Mouse (Mus musculus): ENCODE measurements around the gene Tmem120a. TPM values are rescaled to one million over a fixed set of nuclear protein-coding genes. Genes with fewer than 3 reads are reported as not detected.

The Tmem120a gene
- polyA plus RNA-seq, 1 experiment from 2014 or later: 46.1 TPM

- no peak for ATAC-seq (replicated peaks; ENCODE audit: low FRiP score)
- H3K4me1 ChIP-seq (replicated peaks; ENCODE audit: control insufficient read depth, insufficient read depth, low read length): no peaks in the 10 kb centered on the region
- 70% methylated on average over 3 of the region's 3 CpGs for WGBS
Measured at GRCm38 (mm10) chr5:135764971-135765370, 20.7 kb upstream of the Tmem120a start.

GRCm38 (mm10) chr5:135763526-135763925 lies 19.3 kb upstream of the Tmem120a start:
- Histone ChIP-seq H3K4me2 (ENCODE audit: low read depth, low read length, severe bottlenecking) (no peak overlapping the region), H3K4me1 (replicated peaks; ENCODE audit: control insufficient read depth, insufficient read depth, low read length) (no peaks in the 10 kb centered on the region), H3K27me3 (ENCODE audit: control insufficient read depth, insufficient read depth, low read length) (no peaks in the 10 kb centered on the region), H3K36me3 (ENCODE audit: control insufficient read depth, insufficient read depth, low read length) (no peaks in the 10 kb centered on the region), H3K27ac (ENCODE audit: low read depth, low read length) (no peak overlapping the region), H3K4me3 (ENCODE audit: low read depth, low read length) (no peak overlapping the region), H3K9ac (ENCODE audit: low read length) (no peak overlapping the region), H3K9me3 (ENCODE audit: control insufficient read depth, low read length) (no peaks in the 10 kb centered on the region)
- DNase-seq (ENCODE audit: low spot score) (peak; percentile 85), ATAC-seq (replicated peaks; ENCODE audit: low FRiP score) (no peak)
- 3% methylated on average over 7 of the region's 7 CpGs for WGBS

More at GRCm38 (mm10) chr5:135764971-135765370, 20.7 kb upstream of the Tmem120a start:
- H3K9me3 ChIP-seq (ENCODE audit: control insufficient read depth, low read length): no peaks in the 10 kb centered on the region
- H3K4me2 ChIP-seq (ENCODE audit: low read depth, low read length, severe bottlenecking): no peak overlapping the region
- no peak overlapping the region for H3K27ac ChIP-seq (ENCODE audit: low read depth, low read length)
- no peak overlapping the region for H3K4me3 ChIP-seq (ENCODE audit: low read depth, low read length)
- no peaks in the 10 kb centered on the region for H3K36me3 ChIP-seq (ENCODE audit: control insufficient read depth, insufficient read depth, low read length)
- no peaks in the 10 kb centered on the region for H3K27me3 ChIP-seq (ENCODE audit: control insufficient read depth, insufficient read depth, low read length)
- no peak overlapping the region for H3K9ac ChIP-seq (ENCODE audit: low read length)
- DNase-seq (ENCODE audit: low spot score): no peak

- no peak for DNase-seq (ENCODE audit: low spot score)
- ATAC-seq (replicated peaks; ENCODE audit: low FRiP score): no peak
- H3K4me1 ChIP-seq (replicated peaks; ENCODE audit: control insufficient read depth, insufficient read depth, low read length): no peaks in the 10 kb centered on the region
- no peak overlapping the region for H3K9ac ChIP-seq (ENCODE audit: low read length)
- no peaks in the 10 kb centered on the region for H3K27me3 ChIP-seq (ENCODE audit: control insufficient read depth, insufficient read depth, low read length)
- no peaks in the 10 kb centered on the region for H3K9me3 ChIP-seq (ENCODE audit: control insufficient read depth, low read length)
- H3K4me2 ChIP-seq (ENCODE audit: low read depth, low read length, severe bottlenecking): no peak overlapping the region
- WGBS: 85% methylated on average over 3 of the region's 3 CpGs
- H3K36me3 ChIP-seq (ENCODE audit: control insufficient read depth, insufficient read depth, low read length): no peaks in the 10 kb centered on the region
- H3K27ac ChIP-seq (ENCODE audit: low read depth, low read length): no peak overlapping the region
- no peak overlapping the region for H3K4me3 ChIP-seq (ENCODE audit: low read depth, low read length)
Measured at GRCm38 (mm10) chr5:135761881-135762280, 17.6 kb upstream of the Tmem120a start.

GRCm38 (mm10) chr5:135751595-135751994 lies 7.3 kb upstream of the Tmem120a start:
- Histone ChIP-seq H3K4me3 (ENCODE audit: low read depth, low read length) (no peak overlapping the region), H3K27me3 (ENCODE audit: control insufficient read depth, insufficient read depth, low read length) (no peaks in the 10 kb centered on the region), H3K27ac (ENCODE audit: low read depth, low read length) (no peak overlapping the region), H3K9me3 (ENCODE audit: control insufficient read depth, low read length) (no peaks in the 10 kb centered on the region; the same call in 1 of the 2 replicates), H3K36me3 (ENCODE audit: control insufficient read depth, insufficient read depth, low read length) (no peaks in the 10 kb centered on the region), H3K9ac (ENCODE audit: low read length) (no peak overlapping the region), H3K4me2 (ENCODE audit: low read depth, low read length, severe bottlenecking) (no peak overlapping the region), H3K4me1 (replicated peaks; ENCODE audit: control insufficient read depth, insufficient read depth, low read length) (no peaks in the 10 kb centered on the region)
- 79% methylated on average over 2 of the region's 2 CpGs for WGBS
- no peak for DNase-seq (ENCODE audit: low spot score)
- ATAC-seq (replicated peaks; ENCODE audit: low FRiP score): no peak

- Histone ChIP-seq H3K27ac (ENCODE audit: low read depth, low read length) (no peak overlapping the region), H3K9ac (ENCODE audit: low read length) (no peak overlapping the region), H3K4me3 (ENCODE audit: low read depth, low read length) (no peak overlapping the region), H3K4me2 (ENCODE audit: low read depth, low read length, severe bottlenecking) (no peak overlapping the region), H3K9me3 (ENCODE audit: control insufficient read depth, low read length) (no peaks in the 10 kb centered on the region; the same call in 1 of the 2 replicates), H3K27me3 (ENCODE audit: control insufficient read depth, insufficient read depth, low read length) (no peaks in the 10 kb centered on the region), H3K4me1 (replicated peaks; ENCODE audit: control insufficient read depth, insufficient read depth, low read length) (no peaks in the 10 kb centered on the region), H3K36me3 (ENCODE audit: control insufficient read depth, insufficient read depth, low read length) (no peaks in the 10 kb centered on the region)
- DNase-seq (ENCODE audit: low spot score) (no peak), ATAC-seq (replicated peaks; ENCODE audit: low FRiP score) (no peak)
- WGBS: 92% methylated on average over 1 of the region's 1 CpGs
Measured at GRCm38 (mm10) chr5:135751041-135751440, 6.8 kb upstream of the Tmem120a start.

GRCm38 (mm10) chr5:135744742-135745141 lies 494 bp upstream of the Tmem120a start:
- no peak overlapping the region for H3K27ac ChIP-seq (ENCODE audit: low read depth, low read length)

GRCm38 (mm10) chr5:135742941-135743740 lies 1.1 kb downstream of the Tmem120a start:
- H3K9me3 ChIP-seq (ENCODE audit: control insufficient read depth, low read length): no peaks in the 10 kb centered on the region; the same call in 1 of the 2 replicates

More at GRCm38 (mm10) chr5:135744742-135745141, 494 bp upstream of the Tmem120a start:
- peak overlapping the region; percentile 87; the same call in 1 of the 2 replicates for H3K4me3 ChIP-seq (ENCODE audit: low read depth, low read length)
- H3K9me3 ChIP-seq (ENCODE audit: control insufficient read depth, low read length): no peaks in the 10 kb centered on the region; the same call in 1 of the 2 replicates
- no peaks in the 10 kb centered on the region; the same call in 1 of the 2 replicates for H3K36me3 ChIP-seq (ENCODE audit: control insufficient read depth, insufficient read depth, low read length)
- H3K27me3 ChIP-seq (ENCODE audit: control insufficient read depth, insufficient read depth, low read length): no peaks in the 10 kb centered on the region
- no peaks in the 10 kb centered on the region for H3K4me1 ChIP-seq (replicated peaks; ENCODE audit: control insufficient read depth, insufficient read depth, low read length)
- ATAC-seq (replicated peaks; ENCODE audit: low FRiP score) (no peak), DNase-seq (ENCODE audit: low spot score) (no peak)
- H3K4me2 ChIP-seq (ENCODE audit: low read depth, low read length, severe bottlenecking): peak overlapping the region; percentile 65
- H3K9ac ChIP-seq (ENCODE audit: low read length): peak overlapping the region; percentile 44
- 24% methylated on average over 12 of the region's 12 CpGs for WGBS

GRCm38 (mm10) chr5:135742156-135742555 lies 2.1 kb downstream of the Tmem120a start:
- ATAC-seq (replicated peaks; ENCODE audit: low FRiP score) (no peak), DNase-seq (ENCODE audit: low spot score) (peak; percentile 67)
- H3K4me2 ChIP-seq (ENCODE audit: low read depth, low read length, severe bottlenecking): no peak overlapping the region
- no peaks in the 10 kb centered on the region for H3K27me3 ChIP-seq (ENCODE audit: control insufficient read depth, insufficient read depth, low read length)
- H3K9ac ChIP-seq (ENCODE audit: low read length): no peak overlapping the region
- WGBS: 61% methylated on average over 10 of the region's 10 CpGs
- H3K27ac ChIP-seq (ENCODE audit: low read depth, low read length): no peak overlapping the region
- H3K36me3 ChIP-seq (ENCODE audit: control insufficient read depth, insufficient read depth, low read length): no peaks in the 10 kb centered on the region; the same call in 1 of the 2 replicates
- H3K4me1 ChIP-seq (replicated peaks; ENCODE audit: control insufficient read depth, insufficient read depth, low read length): no peaks in the 10 kb centered on the region
- H3K9me3 ChIP-seq (ENCODE audit: control insufficient read depth, low read length): no peaks in the 10 kb centered on the region
- no peak overlapping the region for H3K4me3 ChIP-seq (ENCODE audit: low read depth, low read length)

More at GRCm38 (mm10) chr5:135742941-135743740, 1.1 kb downstream of the Tmem120a start:
- Histone ChIP-seq H3K27me3 (ENCODE audit: control insufficient read depth, insufficient read depth, low read length) (no peaks in the 10 kb centered on the region), H3K36me3 (ENCODE audit: control insufficient read depth, insufficient read depth, low read length) (no peaks in the 10 kb centered on the region; the same call in 1 of the 2 replicates), H3K27ac (ENCODE audit: low read depth, low read length) (no peak overlapping the region), H3K9ac (ENCODE audit: low read length) (peak overlapping the region; percentile 76), H3K4me3 (ENCODE audit: low read depth, low read length) (peak overlapping the region; percentile 87), H3K4me2 (ENCODE audit: low read depth, low read length, severe bottlenecking) (peak overlapping the region; percentile 65), H3K4me1 (replicated peaks; ENCODE audit: control insufficient read depth, insufficient read depth, low read length) (no peaks in the 10 kb centered on the region)
- WGBS: 23% methylated on average over 18 of the region's 18 CpGs
- DNase-seq (ENCODE audit: low spot score) (no peak), ATAC-seq (replicated peaks; ENCODE audit: low FRiP score) (peak; percentile 55; the same call in 1 of the 2 replicates)
